Mouse (Mus musculus) c-Kit-positive CD71-positive TER-119-negative erythroid progenitor cells, embryonic 14.5 days (primary cell): ENCODE results near the gene Phpt1.

ENCODE experiments used
- DNase-seq: peaks from one replicate; pipeline ENCODE4 v3.0.0-alpha.2; 2013; ENCODE audit warnings: low read depth

Phpt1 gene

GRCm38 (mm10) chr2:25574579-25575431 lies at the start of gene Phpt1, which contains the start of gene Mamdc4:
TSS of gene Phpt1 (minus strand) at chr2:25575224.
TSS of gene Mamdc4 (minus strand) at chr2:25574845.
- peak; percentile 93 for DNase-seq

DNA sequence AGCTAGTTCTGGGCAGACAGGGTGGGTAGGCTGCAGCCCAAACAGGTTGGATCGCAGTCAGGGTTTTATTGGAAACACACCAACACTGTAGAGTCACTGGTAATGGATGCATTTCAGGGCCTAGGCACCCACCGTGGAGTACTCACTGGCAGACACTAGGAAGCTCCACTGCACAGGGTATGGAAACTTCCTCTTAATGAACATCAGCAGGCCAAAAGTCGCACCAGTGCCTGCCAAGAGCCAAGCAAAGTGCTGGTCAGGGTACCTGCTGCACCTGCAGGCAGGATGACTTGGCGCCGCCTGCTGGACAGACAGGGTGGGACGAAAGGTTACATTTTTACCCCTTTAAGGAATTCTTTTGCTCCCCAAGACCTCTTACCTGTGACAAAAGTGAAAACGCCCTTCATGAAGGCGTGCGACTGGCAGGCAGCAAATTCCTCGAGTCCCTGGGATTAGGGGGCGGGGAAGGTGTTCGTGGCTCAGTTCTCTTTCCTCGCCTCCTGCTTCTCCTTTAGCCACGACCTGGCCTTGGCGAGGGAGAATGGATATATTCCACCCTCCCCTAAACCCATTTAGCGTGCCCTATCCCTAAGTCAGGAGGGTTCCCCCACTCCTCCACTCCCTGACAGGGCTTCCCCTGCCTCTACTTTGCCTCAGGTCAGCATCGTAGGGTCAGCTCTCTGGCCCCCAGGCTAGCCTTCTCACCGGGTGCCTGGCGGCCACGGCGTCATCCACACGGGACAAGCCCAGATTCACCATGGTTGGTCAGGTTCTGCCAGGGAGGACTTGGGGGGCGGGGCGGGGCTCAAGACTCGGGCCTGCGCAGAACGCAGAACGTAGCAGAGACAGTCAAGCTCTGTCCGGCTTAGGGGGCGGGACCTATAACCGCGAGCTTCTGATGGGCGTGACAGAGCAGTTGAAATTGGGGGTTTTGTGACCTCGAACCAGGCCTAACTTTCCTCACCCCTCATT lies 46.5 kb upstream of the Phpt1 start, which contains the start of gene Tmem141:
Gene Tmem141, minus strand, starts transcription at position 777 of the 972 bp plus-strand sequence.
- DNase-seq = peak; percentile 62

GRCm38 (mm10) chr2:25620852-25621228 lies 45.8 kb upstream of the Phpt1 start:
- DNase-seq = no peak

DNA sequence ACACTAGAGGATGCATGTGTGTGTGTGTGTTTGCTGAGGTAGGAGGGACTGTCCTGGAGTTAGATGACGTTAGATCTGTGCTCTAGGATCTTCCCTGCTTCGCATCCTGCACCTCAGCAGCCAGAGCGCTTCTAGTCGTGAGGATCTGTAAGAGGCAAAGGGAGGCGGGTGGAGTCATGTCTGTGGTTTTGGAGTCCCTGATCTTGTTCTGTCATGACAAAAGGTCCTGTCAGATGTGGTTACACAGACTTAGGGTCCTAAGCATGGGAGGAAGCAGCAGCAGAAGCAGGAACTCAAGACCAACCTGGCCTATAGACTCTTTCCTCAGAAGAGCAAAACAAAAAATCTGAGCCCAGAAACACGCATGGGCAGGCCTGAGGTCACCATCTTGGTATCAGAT lies 45.4 kb upstream of the Phpt1 start:
- DNase-seq = no peak

DNA sequence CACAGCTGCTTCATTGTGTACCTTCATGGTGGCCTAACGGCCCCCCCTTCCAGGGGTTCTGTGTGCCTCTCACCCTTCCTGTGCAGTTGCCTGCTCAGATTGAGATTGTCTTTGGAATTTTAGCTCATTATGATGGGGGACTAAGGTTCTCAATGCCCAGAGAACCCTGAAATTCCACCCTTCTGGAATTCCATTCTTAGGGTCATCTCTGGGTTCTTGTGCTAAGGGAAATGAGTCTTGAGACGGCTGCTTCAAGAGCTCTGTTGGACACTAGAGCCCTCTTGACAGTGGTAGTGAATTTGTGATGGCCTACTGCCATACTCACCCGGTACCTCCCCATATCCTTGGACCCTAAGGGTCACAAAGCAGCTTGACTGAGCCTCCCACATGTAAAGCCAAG lies 42.6 kb upstream of the Phpt1 start, which contains the start of gene Ccdc183:
Gene Ccdc183, minus strand, starts transcription at position 101 of the 400 bp plus-strand sequence.
- no peak for DNase-seq

GRCm38 (mm10) chr2:25616398-25616797 lies 41.4 kb upstream of the Phpt1 start:
- DNase-seq = no peak

DNA sequence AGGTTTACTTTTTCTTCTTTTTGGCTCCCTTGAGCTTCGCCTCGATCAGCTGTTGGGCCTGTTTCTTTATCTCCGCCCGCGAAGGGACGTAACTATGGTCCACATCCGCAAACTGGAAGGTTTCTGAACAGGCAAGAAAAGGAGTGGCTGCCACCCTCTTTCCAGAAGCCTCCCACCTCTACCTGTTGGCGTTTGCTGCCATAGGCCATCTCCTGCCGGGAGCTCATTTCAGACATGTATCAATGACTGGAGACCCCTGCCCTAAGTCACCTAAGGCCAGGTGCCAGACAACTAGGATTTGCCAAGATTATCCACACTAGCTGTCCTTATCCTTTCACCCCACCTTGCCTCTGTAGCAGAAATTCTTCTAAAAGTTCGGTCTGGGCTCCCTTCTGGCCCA lies 33.6 kb upstream of the Phpt1 start:
- no peak for DNase-seq

DNA sequence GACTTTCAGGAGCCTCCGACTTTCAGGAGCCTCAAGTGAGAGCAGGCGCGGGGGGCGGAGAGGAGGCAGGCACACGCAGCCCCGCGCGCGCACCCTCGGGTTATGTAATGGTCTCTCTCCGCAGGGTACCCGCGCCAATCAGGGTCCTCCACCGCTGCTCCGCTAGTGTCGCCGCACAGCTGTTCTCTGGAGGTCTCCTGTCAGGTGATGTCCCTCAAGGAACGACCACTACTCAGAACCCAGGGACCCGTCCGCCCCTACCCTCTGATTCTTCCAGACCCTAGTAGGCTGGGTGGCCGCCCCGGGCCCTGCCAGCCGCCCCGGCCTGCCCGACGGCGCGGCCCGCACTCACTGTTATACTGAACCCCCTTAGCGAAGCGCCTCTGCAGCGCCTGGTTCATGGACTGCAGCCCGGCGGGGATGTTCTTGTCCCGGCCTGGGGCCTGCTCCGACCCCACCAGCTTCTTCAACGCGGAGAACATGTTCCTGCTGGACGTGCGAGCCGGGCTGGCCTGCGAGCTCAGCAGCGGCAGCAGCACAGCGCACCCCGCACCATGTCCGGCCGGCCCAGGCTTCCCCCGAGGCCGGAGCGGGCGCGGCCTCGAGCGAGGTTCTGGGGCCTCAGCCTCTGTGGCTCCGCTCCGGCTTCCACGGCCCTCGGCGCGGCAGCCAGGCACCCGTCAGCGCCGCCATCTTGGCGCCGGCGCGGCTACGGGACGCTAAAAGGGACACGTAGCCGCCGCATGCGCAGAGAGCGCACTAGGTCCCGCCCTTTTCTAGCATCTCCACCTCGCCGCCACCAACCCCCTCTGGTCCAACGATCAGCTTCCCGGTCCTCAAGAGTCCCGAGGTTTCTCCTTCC lies 33.0 kb upstream of the Phpt1 start, which contains the start of gene Rabl6:
Gene Rabl6, minus strand, starts transcription at position 761 of the 862 bp plus-strand sequence.
- peak; percentile 77 for DNase-seq

GRCm38 (mm10) chr2:25602526-25602925 lies 27.5 kb upstream of the Phpt1 start:
- DNase-seq = no peak

DNA sequence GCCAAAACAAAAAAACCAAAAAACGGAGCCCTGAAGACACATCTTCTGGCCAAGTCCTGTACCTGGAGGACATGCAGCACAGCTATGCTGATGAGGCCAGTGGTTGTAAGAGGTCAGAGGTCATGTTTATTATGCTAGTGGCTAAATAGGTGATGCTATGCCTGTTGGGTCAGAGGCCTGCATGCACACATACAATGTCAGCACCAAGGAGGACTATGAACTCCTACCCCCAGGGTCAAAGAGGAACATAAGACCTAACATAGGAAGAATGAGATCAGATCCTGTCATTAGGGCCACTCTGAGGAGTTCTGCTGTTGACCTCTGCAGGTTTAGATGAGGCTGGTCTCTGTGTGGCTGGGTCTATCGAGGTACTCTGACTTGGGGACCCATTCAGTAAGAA lies 25.0 kb upstream of the Phpt1 start:
- no peak for DNase-seq

- no peak for DNase-seq
These were observed 23.7 kb upstream of the Phpt1 start for GRCm38 (mm10) chr2:25598749-25599148.

GRCm38 (mm10) chr2:25596765-25597510 lies 21.9 kb upstream of the Phpt1 start:
- no peak for DNase-seq

DNA sequence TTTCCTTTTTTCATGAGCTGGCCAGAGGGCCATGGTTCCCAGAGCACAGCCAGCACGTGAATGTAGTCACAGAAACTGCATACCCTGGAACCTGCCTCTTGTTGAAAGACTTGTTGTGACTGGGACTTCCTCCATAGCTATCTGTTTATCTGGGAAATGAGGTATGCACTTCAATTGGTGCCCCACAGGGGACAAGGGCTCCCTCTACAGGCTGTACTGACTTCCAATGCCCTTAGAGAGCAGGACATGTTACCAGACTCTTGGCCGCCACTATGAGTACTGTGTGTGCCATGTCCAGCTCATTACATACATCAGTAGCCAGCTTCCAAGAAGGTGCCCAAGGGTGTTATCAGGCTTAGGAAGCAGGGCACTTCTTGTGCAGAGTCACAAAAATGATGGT lies 16.8 kb upstream of the Phpt1 start:
- DNase-seq = peak; percentile 49

GRCm38 (mm10) chr2:25588227-25588907 lies 13.3 kb upstream of the Phpt1 start:
- no peak for DNase-seq

- no peak for DNase-seq
These were observed 12.3 kb upstream of the Phpt1 start for GRCm38 (mm10) chr2:25587290-25587689.

DNA sequence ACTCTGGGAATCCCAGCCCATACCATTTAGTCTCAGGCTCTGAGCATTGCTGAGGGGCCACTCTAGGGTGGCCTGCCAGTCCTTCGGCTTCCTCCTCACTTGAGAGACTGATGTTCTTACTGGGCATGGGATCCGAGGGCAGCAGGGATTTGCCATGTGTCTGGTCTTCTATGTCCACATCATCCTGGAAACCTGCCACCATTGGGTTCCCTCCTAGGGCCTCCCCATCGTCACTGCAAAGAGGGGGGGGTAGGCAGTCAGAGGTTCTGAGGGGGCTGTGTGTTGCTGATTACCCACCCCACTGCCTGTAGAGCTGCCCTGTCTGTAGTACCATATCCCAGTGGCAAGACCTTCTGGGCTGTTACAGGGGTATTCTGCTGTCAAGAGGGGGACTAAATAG lies 10.6 kb upstream of the Phpt1 start:
- DNase-seq = no peak

GRCm38 (mm10) chr2:25584856-25585255 lies 9.8 kb upstream of the Phpt1 start:
- no peak for DNase-seq

DNA sequence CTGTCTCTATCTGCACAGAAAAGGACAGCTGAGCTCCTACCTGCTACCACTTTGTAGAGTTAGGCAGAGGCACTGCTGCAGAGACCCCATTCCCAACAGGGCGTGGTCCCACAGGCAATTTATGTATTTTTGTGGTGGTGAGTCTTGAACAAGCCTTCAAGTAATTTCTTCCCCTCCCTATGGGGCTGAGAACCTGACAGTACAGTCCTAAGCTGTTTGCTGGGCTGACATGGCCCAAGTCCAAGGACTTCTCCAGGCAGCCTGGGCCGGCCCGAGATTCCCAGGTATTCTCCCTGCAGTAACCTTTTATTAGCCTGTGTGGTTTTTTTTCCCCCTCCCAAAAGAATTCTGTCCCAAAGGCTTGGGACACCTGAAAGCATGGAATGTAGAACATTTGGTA lies 9.1 kb upstream of the Phpt1 start:
- no peak for DNase-seq

GRCm38 (mm10) chr2:25583571-25583970 lies 8.5 kb upstream of the Phpt1 start:
- DNase-seq = no peak

DNA sequence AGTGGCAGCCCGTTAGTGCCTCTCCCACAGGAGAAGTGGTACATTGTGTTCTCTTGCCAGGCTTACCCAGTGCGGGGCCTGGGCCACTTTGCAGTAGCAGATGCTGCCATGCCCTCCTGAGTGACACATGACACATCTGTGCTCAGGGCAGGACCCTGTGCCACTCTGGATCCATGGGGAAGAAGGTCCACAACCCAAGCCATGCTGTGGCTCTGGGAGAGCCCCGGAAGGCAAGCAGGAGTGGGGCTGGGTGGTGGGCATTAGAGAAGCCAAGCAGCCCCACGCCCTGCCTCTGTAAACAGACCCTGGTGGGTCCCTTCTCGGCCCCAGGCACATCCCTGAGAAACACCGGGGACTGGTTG lies 8.1 kb upstream of the Phpt1 start:
- DNase-seq = no peak
